Mouse (Mus musculus) kidney, adult 2 months (tissue): ENCODE data around the gene Hsd3b7. TPM values are rescaled to one million over a fixed set of nuclear protein-coding genes. Genes with fewer than 3 reads are reported as not detected.
"Not testable (repeated sequence)": the region's sequence is repeated elsewhere in the genome, so short reads cannot be mapped to it uniquely, and the experiment has no call there.

Experiments used
- DNase-seq: peaks from one replicate; pipeline ENCODE4 v3.0.0; 2021
- H3K27ac ChIP-seq: fragments of 200-500 bp; 2 replicates; pipeline ENCODE4 v1.5.1; 2012; ENCODE audit warnings: low read depth, low read length, control low read depth, inconsistent platforms; ENCODE audit not compliant: insufficient read depth
- H3K27me3 ChIP-seq: fragments of 200-500 bp; replicated peaks from 2 replicates; pipeline ENCODE4 v1.6.1; 2012; ENCODE audit warnings: mild to moderate bottlenecking, moderate library complexity, low read length, inconsistent platforms; ENCODE audit not compliant: control insufficient read depth, insufficient read depth
- H3K36me3 ChIP-seq: fragments of 200-500 bp; 2 replicates; pipeline ENCODE4 v1.6.1; 2012; ENCODE audit warnings: mild to moderate bottlenecking, moderate library complexity, low read length, inconsistent platforms; ENCODE audit not compliant: control insufficient read depth, insufficient read depth
- H3K4me1 ChIP-seq: fragments of 200-500 bp; 2 replicates; pipeline ENCODE4 v1.6.1; 2011; ENCODE audit warnings: low read length; ENCODE audit not compliant: control insufficient read depth, insufficient read depth
- H3K4me3 ChIP-seq: fragments of 200-500 bp; 2 replicates; pipeline ENCODE4 v1.5.1; 2011; ENCODE audit warnings: mild to moderate bottlenecking, low read depth, low read length, control low read depth; ENCODE audit not compliant: insufficient read depth
- CTCF ChIP-seq: fragments of 200-500 bp; conservative IDR thresholded peaks from 2 replicates; pipeline ENCODE4 v1.5.1; 2011; ENCODE audit warnings: low read depth, mild to moderate bottlenecking, control low read depth, low read length, moderate library complexity, mixed read lengths; ENCODE audit not compliant: insufficient read depth, insufficient read length
- POLR2A ChIP-seq: fragments of 200-500 bp; IDR thresholded peaks from one replicate; pipeline ENCODE4 v1.6.1; 2011; ENCODE audit warnings: low read depth, low read length, control low read depth
- WGBS: fragments of 180-500 bp; shearing (Covaris S2); methylation state at CpG from one replicate; pipeline ENCODE4 v1.1.7; 2018; 5-methylcytosine and 5-hydroxymethylcytosine counted together
- polyA plus RNA-seq: library from polyadenylated mRNA; depleted of rRNA; stranded (reverse); fragments of >200 nt; gene quantifications from 2 replicates; pipeline ENCODE4 v1.2.3, GENCODE M21; 2012

Gene Hsd3b7
- polyA plus RNA-seq, 1 experiment = 45.0 TPM

GRCm38 (mm10) chr7:127835550-127835949 lies 35.1 kb downstream of the Hsd3b7 start:
- H3K36me3 ChIP-seq = no peaks in the 10 kb centered on the region
- H3K27ac ChIP-seq = no peak overlapping the region
- no peak overlapping the region for H3K4me3 ChIP-seq
- no peaks in the 10 kb centered on the region for H3K4me1 ChIP-seq
- H3K27me3 ChIP-seq = no peaks in the 10 kb centered on the region
- no peak for TF ChIP-seq POLR2A
- TF ChIP-seq CTCF = no peak
- WGBS = 88% methylated on average over 2 of the region's 2 CpGs
- DNase-seq = no peak

DNA sequence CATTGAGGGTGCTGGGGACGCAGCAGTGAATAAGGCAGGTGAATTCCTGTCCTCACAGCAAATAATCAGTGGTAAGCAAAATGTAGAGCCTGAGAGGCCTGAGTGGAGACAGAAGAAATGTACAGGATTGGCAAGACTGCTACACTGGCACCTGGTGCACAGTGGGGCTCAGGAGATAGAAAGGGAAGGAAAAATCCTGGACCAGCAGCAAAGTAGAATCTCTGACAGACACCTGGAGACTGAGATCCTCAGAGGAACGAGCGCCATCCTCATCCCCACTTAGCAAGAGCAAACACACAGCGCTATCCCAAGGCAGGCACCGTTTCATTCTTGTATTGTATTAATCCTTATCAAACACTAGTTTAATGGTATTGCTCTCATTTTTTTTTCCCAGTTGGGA lies 37.1 kb downstream of the Hsd3b7 start:
- Histone ChIP-seq H3K27ac (no peak overlapping the region), H3K27me3 (no peaks in the 10 kb centered on the region), H3K36me3 (no peaks in the 10 kb centered on the region), H3K4me1 (peaks cover 4% of the 10 kb centered on the region; the same call in 1 of the 2 replicates), H3K4me3 (no peak overlapping the region)
- WGBS = 93% methylated on average over 5 of the region's 5 CpGs
- DNase-seq = no peak
- TF ChIP-seq POLR2A (no peak), CTCF (no peak)

- not testable (repeated sequence) for H3K4me1 ChIP-seq, H3K27me3 ChIP-seq, H3K4me3 ChIP-seq, DNase-seq, H3K27ac ChIP-seq, H3K36me3 ChIP-seq
- WGBS = 74% methylated on average over 4 of the region's 4 CpGs
Measured at GRCm38 (mm10) chr7:127837878-127838277, 37.5 kb downstream of the Hsd3b7 start.

GRCm38 (mm10) chr7:127840031-127840430 lies 39.6 kb downstream of the Hsd3b7 start:
- H3K4me1 ChIP-seq, H3K27ac ChIP-seq, H3K27me3 ChIP-seq, H3K36me3 ChIP-seq, H3K4me3 ChIP-seq, DNase-seq: not testable (repeated sequence)
- 71% methylated on average over 2 of the region's 2 CpGs for WGBS

GRCm38 (mm10) chr7:127840886-127841285 lies 40.5 kb downstream of the Hsd3b7 start:
- no peak for TF ChIP-seq POLR2A
- no peak for TF ChIP-seq CTCF
- no peak for DNase-seq
- whole genome bisulfite sequencing = 2% methylated on average over 15 of the region's 15 CpGs

DNA sequence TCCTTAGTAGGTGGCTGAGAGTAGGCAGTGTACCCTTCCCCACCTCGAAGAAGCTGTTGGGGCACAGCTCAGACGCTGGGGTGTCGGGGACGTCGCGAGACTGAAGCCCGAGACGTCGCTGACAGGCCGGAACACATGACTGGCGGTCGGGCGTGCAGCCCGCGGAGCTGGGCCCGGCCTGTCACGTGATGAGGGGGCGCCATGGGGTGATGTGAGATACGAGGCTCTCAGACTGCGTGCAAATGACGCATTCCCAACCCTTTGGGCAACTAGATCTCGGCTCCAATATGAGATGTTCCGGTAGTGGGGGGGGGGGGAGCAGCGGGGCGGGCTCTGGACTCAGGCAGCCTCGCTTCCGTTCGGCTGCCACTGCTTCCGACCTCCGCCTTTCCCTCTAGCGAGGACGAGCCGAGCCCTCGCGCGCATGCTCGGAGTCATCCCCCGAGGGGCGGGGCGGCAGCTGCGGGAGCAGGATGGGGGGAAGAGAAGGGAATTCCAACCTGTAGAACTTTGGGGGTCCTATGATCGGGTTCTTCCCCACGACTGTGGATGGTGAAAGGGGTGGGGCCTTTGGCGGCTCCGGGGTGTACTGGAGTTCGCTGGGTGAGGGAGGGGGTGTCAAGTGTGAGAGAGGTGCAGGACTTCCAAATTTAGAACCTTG lies 41.1 kb downstream of the Hsd3b7 start:
- H3K4me1 ChIP-seq = peaks cover 4% of the 10 kb centered on the region; the same call in 1 of the 2 replicates
- DNase-seq = peak; percentile 96
- no peak for TF ChIP-seq CTCF
- peak; percentile 46 for TF ChIP-seq POLR2A
- H3K27me3 ChIP-seq = no peaks in the 10 kb centered on the region
- H3K36me3 ChIP-seq = no peaks in the 10 kb centered on the region
- WGBS = under 1% methylated on average over 46 of the region's 46 CpGs
- peak overlapping the region; percentile 94 for H3K27ac ChIP-seq
- peak overlapping the region; percentile 89 for H3K4me3 ChIP-seq

More at GRCm38 (mm10) chr7:127840886-127841285, 40.5 kb downstream of the Hsd3b7 start:
- H3K4me1 ChIP-seq = peaks cover 4% of the 10 kb centered on the region; the same call in 1 of the 2 replicates
- H3K27ac ChIP-seq = peak overlapping the region; percentile 94
- no peaks in the 10 kb centered on the region for H3K36me3 ChIP-seq
- no peaks in the 10 kb centered on the region for H3K27me3 ChIP-seq
- H3K4me3 ChIP-seq = peak overlapping the region; percentile 89

GRCm38 (mm10) chr7:127842001-127842718 lies 41.8 kb downstream of the Hsd3b7 start:
- Histone ChIP-seq H3K27ac (peak overlapping the region; percentile 94), H3K4me1 (peaks cover 4% of the 10 kb centered on the region; the same call in 1 of the 2 replicates), H3K27me3 (no peaks in the 10 kb centered on the region), H3K36me3 (no peaks in the 10 kb centered on the region), H3K4me3 (peak overlapping the region; percentile 89)
- TF ChIP-seq POLR2A (peak; percentile 78), CTCF (no peak)
- WGBS = under 1% methylated on average over 40 of the region's 40 CpGs
- peak; percentile 93 for DNase-seq
